Mouse (Mus musculus): Measurements from ENCODE around the gene Xpr1.

DNA sequence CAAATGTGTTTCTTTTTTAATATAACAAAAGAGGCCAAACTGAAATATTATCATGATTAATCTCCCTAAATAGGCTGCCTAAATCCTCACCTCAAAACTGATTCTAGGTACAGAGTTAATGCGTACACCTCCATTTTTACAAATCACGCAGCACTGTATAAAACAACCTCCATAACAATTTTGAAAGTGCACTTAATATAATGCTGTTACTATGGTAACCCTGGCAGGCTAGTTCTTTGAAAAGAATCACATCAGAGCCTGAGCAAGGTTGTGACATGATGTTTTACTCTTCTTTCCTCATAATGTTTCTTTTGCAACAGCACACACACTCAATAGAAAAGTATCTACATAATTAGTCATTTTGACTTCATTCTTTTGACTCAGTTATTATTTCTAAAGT lies 113.8 kb downstream of the Xpr1 start:
- TF ChIP-seq GATA1 (IDR thresholded peaks at IDR 0.05; ENCODE audit: low read length) (no peak), TAL1 (IDR thresholded peaks at IDR 0.05; ENCODE audit: low read length) (no peak)
